Mouse (Mus musculus) mesoderm, embryonic 11.5 days (tissue): ENCODE measurements around the gene Gm42878.

Experiments used
- DNase-seq: peaks from one replicate; pipeline ENCODE4 v3.0.0-alpha.2; 2012; ENCODE audit warnings: low read depth, low spot score

Gene Gm42878

DNA sequence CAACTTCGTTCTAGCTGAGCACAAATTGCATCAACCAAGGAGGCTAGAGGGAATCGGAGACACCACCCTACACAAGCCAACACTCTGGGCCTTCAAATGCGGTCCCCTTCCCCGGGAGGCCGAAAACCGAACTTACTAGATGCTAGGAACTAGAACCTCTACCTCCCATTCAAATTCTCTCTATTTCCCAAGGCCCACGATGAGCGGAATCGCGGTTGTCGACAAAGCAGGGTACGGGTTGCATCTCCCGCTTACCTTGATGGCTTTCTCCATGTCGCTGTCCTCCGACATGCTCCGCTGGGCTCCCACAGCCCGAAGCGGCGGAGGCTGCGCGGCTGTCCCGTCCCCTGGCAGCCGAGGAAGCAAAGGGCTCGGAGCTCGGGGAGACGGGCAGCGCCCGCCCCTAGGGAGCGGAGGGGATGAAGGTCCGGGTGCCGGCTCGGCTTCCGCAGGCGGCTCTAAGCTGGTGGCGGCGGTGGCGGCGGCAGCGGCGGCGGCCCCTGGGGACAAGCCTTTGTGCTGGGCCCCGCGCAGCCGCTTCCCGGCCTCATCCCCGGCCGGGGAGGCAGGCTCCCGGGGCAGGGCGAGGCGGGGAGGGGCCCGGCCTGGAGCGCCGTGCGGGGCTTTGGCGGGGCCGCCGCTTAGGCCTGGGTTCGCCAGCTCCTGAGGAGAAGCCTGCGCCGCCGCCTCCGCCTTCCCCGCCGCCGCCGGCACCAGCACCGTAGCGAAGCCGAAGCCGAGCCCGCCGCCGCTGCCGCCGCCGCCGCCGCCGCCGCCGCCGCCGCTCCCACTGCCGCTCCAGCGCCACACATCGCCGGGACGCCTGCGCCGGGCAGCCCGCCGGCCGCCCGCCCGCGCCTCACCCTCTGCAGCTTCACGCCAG, at the start of gene Gm42878, which contains the start of gene Adam1a:
Gene Gm42878 (minus strand): TSS at position 573 of the 883 bp plus-strand sequence.
Gene Adam1a (minus strand): TSS at position 573 of the 883 bp plus-strand sequence.
- peak; percentile 25 for DNase-seq

DNA sequence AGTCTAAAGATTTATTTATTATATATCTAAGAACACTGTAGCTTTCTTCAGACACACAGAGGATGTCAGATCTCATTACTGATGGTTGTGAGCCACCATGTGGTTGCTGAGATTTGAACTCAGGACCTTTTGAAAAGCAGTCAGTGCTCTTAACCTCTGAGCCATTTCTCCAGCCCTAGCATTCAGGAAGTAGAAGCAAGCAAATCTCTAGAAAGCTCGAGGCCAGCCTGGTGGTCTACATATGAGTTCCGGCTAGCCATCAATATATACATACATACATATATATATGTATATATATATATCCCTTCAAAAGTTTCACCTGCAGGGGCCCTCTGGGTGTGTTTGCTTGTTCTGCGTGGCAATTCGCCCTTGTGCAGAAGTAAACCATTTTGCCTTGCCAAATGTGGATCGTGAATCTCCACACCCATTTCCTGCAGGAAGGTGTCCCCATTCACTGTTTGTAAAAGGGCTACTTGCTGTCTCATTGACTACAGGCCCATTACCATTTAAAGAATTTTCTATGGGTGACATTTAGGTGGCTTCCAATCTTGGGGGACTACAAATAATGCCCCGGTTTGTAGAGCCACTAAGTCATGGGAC, 49.5 kb upstream of the Gm42878 start:
- DNase-seq, result no peak

DNA sequence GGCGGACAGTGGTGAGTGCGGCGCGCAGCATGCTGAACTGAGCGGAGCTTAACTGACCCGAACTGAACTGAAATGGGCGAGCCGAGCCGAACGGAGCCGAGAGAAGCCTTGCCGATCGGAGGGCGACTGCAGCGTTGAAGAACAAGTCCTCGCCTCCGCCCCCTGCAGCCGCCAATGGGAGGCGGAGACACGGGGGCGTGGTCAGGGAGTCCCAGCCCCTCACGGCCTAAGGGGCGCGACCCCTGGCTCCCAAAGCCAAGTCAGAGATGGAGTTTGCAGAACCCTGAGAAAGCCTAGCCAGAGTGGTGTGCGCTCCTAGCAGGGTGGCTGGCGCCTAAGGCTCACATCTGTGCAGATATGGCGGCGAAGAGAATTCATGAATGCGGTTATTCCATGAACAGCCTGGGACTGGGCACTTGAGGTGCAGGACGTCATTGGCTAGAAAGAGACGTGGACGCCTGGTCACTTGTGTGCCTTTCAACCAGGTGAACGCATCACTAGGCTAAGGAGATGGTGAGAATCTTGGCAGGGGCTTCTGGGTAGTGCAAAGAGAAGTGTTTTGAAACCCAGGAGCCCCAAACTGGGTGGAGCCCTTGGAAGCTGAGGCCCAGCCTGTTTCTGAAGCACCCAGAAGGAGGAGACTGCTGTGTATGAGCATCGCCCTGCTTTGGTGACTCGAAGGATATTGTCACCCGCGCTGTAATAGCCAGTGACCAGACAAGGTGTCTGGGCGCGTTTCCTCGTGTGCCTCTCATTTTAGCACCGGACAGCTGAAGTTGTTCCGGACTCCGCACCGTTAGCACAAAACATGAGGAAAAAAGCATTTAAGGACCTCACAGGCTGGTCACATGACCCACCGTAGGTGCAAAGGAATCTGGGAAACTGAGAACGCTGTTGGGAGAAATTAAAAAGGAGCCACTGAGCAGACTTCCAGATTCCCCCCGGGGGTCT, 48.4 kb upstream of the Gm42878 start, which contains the start of gene Aldh2:
Gene Aldh2 (minus strand): TSS at position 374 of the 951 bp plus-strand sequence.
- DNase-seq, result peak; percentile 87

DNA sequence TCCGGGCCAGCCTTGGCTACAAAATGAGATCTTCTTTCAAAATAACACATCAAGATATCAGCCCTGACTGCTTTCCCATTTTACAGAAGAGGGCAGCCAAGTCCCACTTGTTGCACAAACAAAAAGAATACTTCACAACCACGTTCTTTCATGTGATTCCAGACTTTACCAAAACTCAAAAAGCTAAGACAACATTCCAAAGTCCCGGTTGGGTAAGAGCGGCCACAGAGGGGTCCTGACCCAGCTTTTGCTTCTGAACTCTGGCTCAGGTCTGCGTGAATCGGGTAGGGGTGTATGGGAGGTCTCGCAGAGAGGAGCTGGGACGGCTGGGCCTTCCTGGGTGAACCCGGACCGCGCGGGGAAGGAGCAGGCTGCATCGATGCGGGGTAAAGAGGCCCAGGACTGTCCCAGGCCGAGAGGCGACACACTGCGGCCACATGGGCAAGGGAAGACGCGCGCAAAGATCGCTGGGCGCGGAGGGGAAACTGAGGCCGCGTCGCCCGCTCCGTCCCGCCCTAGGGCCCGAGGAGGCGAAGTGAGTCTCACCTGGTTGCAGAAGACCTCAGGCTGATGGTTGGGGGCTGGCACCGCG, 47.6 kb upstream of the Gm42878 start:
- no peak for DNase-seq

DNA sequence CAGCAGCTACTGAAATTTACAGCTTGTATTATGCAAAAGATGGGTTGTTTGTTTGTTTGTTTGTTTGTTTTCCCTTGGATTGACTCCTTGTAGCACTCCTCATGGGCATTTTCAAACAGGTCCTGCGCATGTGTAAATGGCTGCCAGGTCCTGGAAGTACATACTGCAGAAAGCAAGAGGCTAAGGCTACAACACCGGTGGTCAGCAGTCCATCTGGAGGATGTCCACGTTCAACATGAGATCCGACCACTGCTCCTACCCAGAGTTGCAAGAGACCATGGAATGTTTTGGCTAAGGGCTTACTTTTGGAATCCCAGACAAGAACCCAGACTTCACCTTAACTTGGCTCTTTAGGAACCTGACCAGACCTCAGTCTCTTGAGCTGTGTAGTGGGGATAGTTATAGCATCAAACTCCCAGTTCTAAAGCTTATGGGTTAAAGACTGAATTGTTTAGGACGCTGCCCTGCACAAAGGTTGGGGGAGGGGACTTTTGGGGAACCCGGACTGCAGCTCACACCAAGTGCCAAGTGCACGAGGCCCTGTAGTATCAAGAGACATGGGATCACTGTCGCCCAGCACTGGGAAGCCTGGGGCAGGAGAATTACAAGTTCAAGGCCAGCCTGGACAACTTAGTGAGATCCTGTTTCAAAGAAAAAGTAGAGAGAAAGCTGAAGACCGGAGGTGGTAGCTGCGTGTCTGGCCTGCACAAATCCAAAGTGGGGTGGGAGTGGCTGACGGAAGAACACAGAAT, 47.0 kb upstream of the Gm42878 start:
- DNase-seq, result no peak

DNA sequence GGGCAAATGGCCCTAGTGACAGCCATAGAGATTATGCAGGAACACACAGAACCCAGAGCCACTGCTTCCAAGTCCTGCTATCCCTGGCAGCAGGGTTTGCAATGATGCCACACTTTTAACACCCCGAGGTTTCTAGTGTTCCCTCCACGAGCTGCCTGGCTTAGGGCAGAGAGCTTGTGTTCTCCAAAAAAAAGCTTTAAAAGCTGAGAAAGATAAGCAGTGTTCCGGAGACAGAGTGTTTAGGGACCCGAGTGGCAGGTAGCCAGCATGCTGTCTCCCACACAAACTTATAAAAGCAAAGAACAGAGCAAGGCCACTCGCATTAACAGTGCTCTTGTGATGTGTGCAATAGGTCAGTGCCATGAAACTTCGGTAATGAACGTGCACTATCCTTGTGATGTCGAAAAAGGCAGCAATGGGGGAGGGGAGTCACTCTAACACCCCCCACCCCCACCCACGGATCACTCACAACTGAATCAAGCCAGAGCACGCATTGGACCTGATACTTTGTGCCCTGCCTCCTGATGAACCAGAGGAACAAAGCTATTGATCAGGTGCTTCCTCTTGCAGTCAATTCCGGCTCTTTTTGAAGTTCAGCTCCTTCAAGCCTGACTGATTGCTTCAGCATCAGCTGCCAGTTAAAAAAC, 46.3 kb upstream of the Gm42878 start:
- DNase-seq, result no peak

DNA sequence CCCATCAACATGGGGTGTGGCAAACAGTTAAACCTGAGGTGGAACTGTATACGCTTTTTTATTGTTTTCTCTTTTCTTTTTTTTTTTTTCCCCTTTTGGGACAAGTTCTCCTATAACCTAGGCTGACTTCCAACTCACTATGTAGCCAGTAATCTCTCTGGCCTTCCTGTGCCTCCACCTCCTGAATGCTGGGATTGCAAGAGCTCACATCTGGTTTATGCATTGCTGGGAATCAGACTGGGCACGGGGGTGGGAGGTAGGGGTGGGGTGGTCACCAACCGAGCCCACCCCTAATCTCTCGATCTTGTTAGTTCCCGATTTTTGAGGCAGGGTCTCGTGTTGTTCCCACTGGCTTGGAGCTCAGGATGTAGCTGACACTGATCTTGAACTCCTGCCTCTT, 44.6 kb upstream of the Gm42878 start:
- DNase-seq, result no peak

DNA sequence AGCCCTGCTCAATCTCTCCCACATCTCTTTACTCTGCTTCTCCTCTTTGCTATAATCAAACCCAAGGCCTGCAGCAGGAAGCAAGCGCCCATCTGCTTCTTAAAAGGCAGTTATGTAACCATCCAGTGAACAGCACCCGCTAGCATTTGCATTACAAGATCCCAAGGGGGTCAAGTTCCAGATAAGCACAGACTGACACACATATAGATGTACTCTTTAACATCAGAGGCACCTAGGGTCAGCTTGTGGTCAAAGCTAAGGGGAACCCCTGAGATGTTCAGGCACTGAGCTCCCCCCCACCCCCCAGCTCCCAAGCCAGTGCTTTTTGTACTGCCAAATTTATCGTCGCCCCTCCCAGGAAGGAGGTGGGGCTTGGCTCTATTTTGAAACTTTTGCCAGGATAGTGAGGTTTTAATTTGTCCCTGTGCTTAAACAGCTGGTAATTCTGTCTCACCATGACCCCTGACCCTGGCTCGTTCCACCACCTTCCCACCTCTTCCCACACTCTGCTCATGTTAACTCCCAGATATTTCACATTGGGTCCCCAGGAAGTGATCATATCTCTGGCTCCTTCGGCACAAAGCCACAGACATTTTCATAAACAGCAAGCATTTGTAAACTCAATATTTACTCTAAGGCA, 41.2 kb upstream of the Gm42878 start:
- DNase-seq, result no peak

DNA sequence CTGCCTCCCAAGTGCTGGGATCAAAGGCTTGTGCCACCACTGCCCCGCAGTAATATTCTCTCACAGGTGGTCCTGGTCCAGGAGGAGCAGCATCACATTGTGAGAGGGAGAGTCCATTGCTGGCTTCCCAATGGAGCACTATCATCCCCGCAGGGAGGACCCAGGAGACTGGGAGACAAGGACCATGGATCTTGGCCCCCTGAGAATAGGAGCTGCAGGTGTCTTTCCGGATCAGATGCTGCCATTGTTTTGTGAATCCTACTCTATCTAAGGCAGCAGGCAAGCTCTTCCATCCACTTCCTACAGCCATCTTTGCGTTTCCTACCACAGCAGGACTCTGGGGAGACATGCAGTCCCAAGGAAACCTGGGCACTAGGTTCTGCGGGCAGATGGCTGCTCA, 40.4 kb upstream of the Gm42878 start:
- DNase-seq, result no peak

DNA sequence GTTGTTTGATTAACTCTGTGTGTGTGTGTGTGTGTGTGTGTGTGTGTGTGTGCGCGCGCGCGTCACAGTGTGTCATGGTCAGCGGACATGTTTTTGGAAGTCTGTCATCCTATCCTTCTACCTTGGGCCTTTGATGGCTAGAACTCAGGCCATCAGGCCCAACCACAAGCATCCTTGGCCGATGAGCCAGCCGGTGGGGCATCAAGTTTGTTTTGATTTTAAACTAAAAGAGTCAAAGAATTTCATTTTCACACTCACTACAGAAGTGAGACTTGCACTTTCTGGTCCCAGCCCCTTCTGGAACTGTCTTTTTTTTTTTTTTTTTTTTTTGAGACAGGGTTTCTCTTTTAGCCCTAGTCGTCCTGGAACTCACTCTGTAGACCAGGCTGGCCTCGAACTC, 39.7 kb upstream of the Gm42878 start:
- no peak for DNase-seq

DNA sequence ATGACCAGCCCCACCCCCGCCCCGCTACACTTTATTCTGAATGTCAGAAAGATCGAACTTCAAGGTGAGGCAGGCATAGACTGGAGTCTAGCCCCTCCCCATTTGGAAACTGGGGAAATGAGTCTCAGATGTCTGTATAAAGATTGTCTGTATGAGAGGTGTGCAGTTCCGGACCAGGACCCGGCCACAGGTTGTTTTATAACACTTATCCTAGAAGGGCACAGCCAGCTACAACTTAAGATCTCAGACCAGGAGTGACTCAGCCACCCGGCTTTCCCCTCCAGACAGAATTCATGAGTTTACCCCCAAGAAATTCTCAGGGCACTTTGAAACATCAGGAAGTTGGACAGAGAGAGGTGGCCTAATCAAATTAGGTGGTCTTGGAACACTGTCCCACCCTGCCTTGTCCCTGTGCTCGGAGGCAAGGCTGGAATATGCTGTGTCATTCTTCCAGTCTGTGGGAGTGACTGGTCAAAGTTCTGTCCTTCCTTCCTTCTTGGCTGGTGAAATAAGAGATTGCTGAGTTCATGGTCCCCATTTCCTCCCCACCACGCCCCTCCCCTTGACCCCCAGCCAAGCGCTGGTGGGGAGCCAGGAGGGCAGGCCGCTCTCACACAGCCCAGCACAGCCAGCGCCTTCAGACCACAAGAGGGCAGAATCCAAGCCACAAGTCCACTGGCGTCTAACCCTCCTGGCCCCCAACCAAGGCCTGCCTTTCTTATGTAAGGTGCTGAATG, 38.7 kb upstream of the Gm42878 start:
- no peak for DNase-seq

DNA sequence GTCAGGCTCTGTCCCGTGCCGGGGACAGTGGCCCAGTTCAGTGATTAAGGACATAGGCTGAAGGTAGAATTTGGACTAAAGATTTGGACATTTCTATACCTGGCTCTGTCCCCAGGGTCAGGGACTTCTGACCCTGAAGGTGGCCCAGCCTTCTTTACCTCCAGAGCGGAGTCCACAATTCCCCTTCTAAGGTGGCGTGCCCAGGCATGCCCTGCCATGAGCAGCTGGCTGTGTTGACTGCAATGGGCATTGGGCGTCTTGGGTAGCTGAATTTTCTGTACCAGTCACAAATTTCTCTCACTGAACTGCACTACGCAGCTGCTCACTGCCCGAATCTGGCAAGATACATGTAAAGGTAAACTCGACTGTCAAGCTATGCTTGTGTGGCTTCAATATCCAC, 36.7 kb upstream of the Gm42878 start:
- no peak for DNase-seq

DNA sequence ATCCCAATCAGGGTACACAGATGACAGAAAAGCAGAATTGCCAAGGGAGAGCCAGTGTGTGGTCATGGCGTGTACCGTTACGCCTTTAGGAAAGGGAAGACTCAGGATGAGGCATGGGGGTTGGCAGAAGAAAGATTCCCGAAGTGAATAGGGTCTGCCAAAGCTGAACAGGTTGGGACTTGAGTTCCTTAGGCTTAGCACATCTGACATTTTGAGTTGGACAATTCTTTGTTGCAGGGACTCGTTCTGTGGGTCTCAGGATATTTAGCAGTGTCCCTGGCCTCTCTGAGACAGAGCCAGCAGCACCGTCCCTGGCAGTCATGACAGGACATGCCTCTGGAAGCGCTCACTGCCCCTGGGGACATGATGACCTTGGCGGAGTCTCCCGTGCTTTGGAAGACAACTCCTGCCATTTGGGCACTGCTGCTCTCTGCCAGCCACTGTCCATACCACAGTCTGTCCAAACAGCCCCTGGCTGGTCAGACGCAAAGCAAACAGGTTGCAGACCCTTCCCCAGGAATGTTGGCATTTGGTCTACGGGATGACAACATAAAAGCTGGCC, 31.7 kb upstream of the Gm42878 start:
- DNase-seq, result no peak

DNA sequence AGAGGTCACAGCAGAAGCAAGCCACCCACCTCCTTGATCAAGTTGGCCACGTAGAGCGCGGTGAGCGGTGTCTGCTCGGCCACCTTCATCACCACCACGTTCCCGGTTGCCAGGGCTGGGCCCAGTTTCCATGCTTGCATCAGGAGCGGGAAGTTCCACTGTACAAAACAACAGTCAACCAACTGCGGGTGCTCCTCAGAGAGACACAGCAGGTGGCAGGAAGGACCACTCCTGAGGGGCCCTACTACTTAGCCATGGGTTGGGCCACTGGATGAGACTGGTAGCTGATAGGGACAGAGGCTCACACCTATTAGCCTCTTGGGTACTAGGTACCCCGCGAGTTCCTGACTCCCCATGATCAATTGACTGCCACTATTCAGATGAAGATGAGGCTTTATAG, 30.6 kb upstream of the Gm42878 start:
- no peak for DNase-seq

DNA sequence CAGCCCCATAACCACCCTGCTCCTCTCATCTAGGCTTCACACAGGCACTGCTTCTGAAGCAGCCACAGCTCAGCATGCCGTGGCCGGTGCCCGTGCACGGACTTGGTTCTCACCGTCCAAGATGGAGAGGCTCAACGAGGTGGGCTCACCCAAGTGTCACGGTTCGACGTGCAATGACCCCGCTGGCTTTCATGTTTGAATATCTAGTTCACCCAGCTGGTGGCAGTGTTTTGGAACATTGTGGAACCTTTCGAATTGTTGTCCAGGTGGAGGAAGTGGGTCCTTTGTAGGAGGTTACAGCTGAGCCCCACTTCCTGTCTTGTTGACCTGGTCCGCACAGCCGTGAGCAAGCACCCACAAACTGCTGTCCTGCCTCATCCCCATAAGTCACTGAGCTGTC, 28.9 kb upstream of the Gm42878 start:
- no peak for DNase-seq

DNA sequence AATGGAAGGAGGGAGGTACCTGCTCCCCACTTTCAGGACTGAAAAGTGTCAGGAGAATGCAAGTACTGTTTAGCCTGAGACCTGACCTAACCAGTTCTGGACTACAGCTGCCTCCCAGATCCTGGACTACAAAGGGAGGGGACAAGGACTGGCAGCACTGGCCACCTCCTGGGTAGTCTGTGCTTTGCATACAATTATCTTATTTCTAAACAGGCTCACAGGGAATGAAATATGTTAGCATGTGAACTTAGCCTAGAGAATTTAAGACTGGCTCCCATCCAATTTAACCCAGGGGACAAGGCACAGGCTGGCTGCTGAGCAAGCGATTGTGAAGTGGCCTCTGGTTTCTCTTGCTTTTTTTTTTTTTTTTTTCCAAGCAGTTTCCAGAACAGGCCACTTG, 25.5 kb upstream of the Gm42878 start:
- DNase-seq, result no peak

DNA sequence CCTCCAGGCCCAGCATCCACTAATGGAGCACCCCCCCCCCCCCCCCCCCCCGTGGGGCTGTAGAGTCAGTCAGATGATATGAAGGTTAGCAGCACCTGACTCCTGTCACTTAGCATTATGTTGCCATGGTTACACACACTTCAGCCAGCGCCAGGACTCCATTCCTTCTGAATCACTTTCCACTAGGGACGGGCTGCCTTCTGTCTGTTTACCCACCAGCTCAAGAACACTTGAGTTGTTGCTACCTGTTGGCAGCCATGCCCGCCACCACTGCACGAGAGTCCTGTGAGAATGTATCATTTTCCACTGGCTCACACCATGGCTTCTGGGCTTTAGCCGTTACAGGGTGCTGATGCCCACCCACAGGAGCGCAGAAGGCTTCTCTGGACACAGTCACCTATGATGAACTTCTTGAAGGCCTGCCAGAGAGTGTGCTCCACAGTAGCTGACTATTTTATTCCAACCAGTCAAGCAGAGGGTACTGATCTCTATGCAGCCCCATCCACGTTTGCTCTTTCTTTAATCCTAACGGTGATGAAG, 24.7 kb upstream of the Gm42878 start:
- no peak for DNase-seq

DNA sequence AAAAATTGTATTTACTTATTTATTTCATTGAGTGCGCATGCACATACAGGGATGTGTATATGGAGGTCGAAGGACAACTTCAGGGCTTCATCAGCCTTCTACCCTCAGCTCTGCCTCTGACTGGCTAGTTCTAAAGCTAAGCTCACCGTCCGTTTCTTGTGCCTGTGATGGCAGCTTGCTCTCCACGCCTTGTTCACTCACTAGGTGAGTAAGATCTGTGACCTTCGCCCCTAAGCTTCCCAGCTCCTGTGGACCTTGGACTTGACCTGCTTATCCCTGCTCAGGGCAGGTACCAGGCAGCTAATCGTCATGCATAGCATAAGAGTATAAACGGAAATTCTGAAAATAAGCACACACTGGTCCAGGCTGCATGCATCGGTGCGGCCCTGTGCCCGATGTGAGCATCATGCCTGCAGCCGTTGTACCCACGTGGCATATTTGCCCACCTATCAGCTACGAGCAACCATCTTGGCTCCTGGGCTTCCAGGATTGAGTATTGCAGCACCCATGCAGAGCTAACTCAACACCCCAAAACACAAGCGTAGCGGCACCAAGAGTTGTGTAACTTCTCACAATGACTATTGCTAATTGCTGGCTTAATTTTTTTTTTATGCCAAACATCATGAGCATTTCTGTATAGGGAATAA, 20.9 kb upstream of the Gm42878 start:
- DNase-seq, result no peak
